Comparison of ENCODE assay signal across 20 mouse cellular contexts in the genomic region with DNA sequence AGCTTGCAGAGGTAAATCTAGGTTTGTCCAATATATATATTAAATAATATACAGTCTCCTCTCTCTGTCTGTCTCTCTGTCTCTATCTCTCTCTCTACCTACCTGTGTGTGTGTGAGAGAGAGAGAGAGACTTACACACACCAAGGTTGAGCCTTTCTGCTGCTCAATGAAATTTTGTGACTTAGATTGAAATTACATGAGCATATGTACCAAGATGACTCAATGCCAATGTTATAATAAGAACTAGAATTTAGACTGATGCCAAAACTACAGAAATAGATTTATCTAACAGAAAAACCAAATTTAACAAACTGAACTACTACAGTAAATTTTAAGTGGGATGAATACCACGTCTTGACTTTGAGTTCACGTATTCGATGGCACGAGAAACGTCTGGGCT.
"Had no signal": no experiment of that assay in that cellular context is flagged by ENCODE, and none has a peak within 500 bp of the region (broad histone marks: within the 10 kb centered on the region; RNA-seq: fewer than 3 reads in every experiment).

No protein-coding gene starts in this region.

- H3K27me3 ChIP-seq: limb, embryonic 12.5 days; liver, embryonic 12.5 days; liver, embryonic 15.5 days; lung, embryonic 15.5 days; midbrain, embryonic 12.5 days; midbrain, embryonic 15.5 days; neural tube, embryonic 12.5 days; neural tube, embryonic 15.5 days had no signal

- H3K27ac ChIP-seq: kidney, postnatal 0 days; layer of hippocampus, adult 2 months; limb, embryonic 12.5 days; liver, embryonic 12.5 days; liver, embryonic 15.5 days; midbrain, embryonic 12.5 days; midbrain, embryonic 15.5 days; neural tube, embryonic 12.5 days; neural tube, embryonic 15.5 days had no signal

- ATAC-seq: liver, embryonic 12.5 days; midbrain, embryonic 15.5 days had no signal

- H3K4me3 ChIP-seq: layer of hippocampus, adult 2 months; limb, embryonic 12.5 days; liver, embryonic 12.5 days; liver, embryonic 15.5 days; lung, embryonic 15.5 days; midbrain, embryonic 12.5 days; midbrain, embryonic 15.5 days; neural tube, embryonic 12.5 days; neural tube, embryonic 15.5 days had no signal

- H3K9ac ChIP-seq: limb, embryonic 12.5 days; liver, embryonic 12.5 days; liver, embryonic 15.5 days; lung, embryonic 15.5 days; midbrain, embryonic 12.5 days; midbrain, embryonic 15.5 days; neural tube, embryonic 12.5 days; neural tube, embryonic 15.5 days had no signal

- H3K9me3 ChIP-seq: limb, embryonic 12.5 days; liver, embryonic 12.5 days; liver, embryonic 15.5 days; lung, embryonic 15.5 days; midbrain, embryonic 12.5 days; midbrain, embryonic 15.5 days; neural tube, embryonic 12.5 days; neural tube, embryonic 15.5 days had no signal

- DNase-seq: kidney, postnatal 25 days; layer of hippocampus, adult 9-11 months; liver; lung, adult 18-20 months; lung, postnatal 10 days; lung, postnatal 4 days; right cerebral cortex, adult 18-20 months; right cerebral cortex, postnatal 14 days; right cerebral cortex, postnatal 4 days; thymus, postnatal 25 days had no signal

- H3K36me3 ChIP-seq: liver, embryonic 12.5 days; liver, embryonic 15.5 days; lung, embryonic 15.5 days; midbrain, embryonic 12.5 days; midbrain, embryonic 15.5 days; neural tube, embryonic 12.5 days; neural tube, embryonic 15.5 days had no signal

- H3K4me1 ChIP-seq: midbrain, embryonic 15.5 days; neural tube, embryonic 12.5 days; neural tube, embryonic 15.5 days had no signal

- H3K4me2 ChIP-seq: limb, embryonic 12.5 days; liver, embryonic 12.5 days; liver, embryonic 15.5 days; lung, embryonic 15.5 days; midbrain, embryonic 12.5 days; midbrain, embryonic 15.5 days; neural tube, embryonic 12.5 days; neural tube, embryonic 15.5 days had no signal
